Comparison of ENCODE assay signal across 8 mouse cellular contexts in genomic region chr4:45097198-45097872, GRCm38 (mm10). TPM values are rescaled to one million over a fixed set of nuclear protein-coding genes. Genes with fewer than 3 reads are reported as not detected.
DNase-seq lines count a peak whose midpoint lies in the region; ATAC-seq and TF ChIP-seq lines count a peak whose summit lies in the region.

No protein-coding gene starts in this region.

- no peaks in the 10 kb centered on the region for H3K9me3 ChIP-seq in forebrain, embryonic 14.5 days (replicated peaks; ENCODE audit: control insufficient read depth, low read length)
- H3K9me3 ChIP-seq in intestine, embryonic 15.5 days, result no peaks in the 10 kb centered on the region
- H3K9me3 ChIP-seq in limb, embryonic 11.5 days (ENCODE audit: control insufficient read depth, low read length), result no peaks in the 10 kb centered on the region

- TF ChIP-seq POLR2A in testis, adult 2 months (IDR thresholded peaks at IDR 0.05; ENCODE audit: control insufficient read depth, low read depth, low read length), result no peak

- H3K9ac ChIP-seq in forebrain, embryonic 14.5 days (ENCODE audit: low read length), result no peak overlapping the region
- no peak overlapping the region for H3K9ac ChIP-seq in intestine, embryonic 15.5 days
- H3K9ac ChIP-seq in limb, embryonic 11.5 days (ENCODE audit: low read length), result no peak overlapping the region

- H3K27ac ChIP-seq in testis, adult 2 months (ENCODE audit: control insufficient read depth, insufficient read depth, low read depth, low read length), result no peak overlapping the region
- H3K27ac ChIP-seq in forebrain, embryonic 14.5 days (ENCODE audit: low read depth, low read length), result no peak overlapping the region
- H3K27ac ChIP-seq in intestine, embryonic 15.5 days, result no peak overlapping the region
- no peak overlapping the region for H3K27ac ChIP-seq in limb, embryonic 11.5 days (replicated peaks; ENCODE audit: low read depth, low read length)

- no peak overlapping the region for H3K4me2 ChIP-seq in forebrain, embryonic 14.5 days (ENCODE audit: low read length)
- H3K4me2 ChIP-seq in intestine, embryonic 15.5 days (replicated peaks), result no peak overlapping the region
- H3K4me2 ChIP-seq in limb, embryonic 11.5 days (ENCODE audit: low read depth, severe bottlenecking), result no peak overlapping the region

- WGBS in forebrain, embryonic 14.5 days, result 23% methylated on average over 7 of the region's 7 CpGs
- WGBS in intestine, embryonic 15.5 days, result 26% methylated on average over 7 of the region's 7 CpGs
- 25% methylated on average over 7 of the region's 7 CpGs for WGBS in limb, embryonic 11.5 days

- H3K4me1 ChIP-seq in testis, adult 2 months (ENCODE audit: control insufficient read depth, insufficient read depth, low read length), result peaks cover 3% of the 10 kb centered on the region
- H3K4me1 ChIP-seq in forebrain, embryonic 14.5 days (ENCODE audit: control insufficient read depth, insufficient read depth, low read length), result no peaks in the 10 kb centered on the region
- H3K4me1 ChIP-seq in intestine, embryonic 15.5 days (replicated peaks), result no peaks in the 10 kb centered on the region
- H3K4me1 ChIP-seq in limb, embryonic 11.5 days (ENCODE audit: control insufficient read depth, insufficient read depth, low read length), result no peaks in the 10 kb centered on the region

- H3K27me3 ChIP-seq in testis, adult 2 months (ENCODE audit: control insufficient read depth, insufficient read depth, low read length), result no peaks in the 10 kb centered on the region
- no peaks in the 10 kb centered on the region for H3K27me3 ChIP-seq in forebrain, embryonic 14.5 days (replicated peaks; ENCODE audit: control insufficient read depth, insufficient read depth, low read length)
- no peaks in the 10 kb centered on the region for H3K27me3 ChIP-seq in intestine, embryonic 15.5 days (replicated peaks)
- no peaks in the 10 kb centered on the region for H3K27me3 ChIP-seq in limb, embryonic 11.5 days (ENCODE audit: control insufficient read depth, insufficient read depth, low read length)

- H3K36me3 ChIP-seq in testis, adult 2 months (ENCODE audit: control insufficient read depth, insufficient read depth, low read length), result no peaks in the 10 kb centered on the region
- H3K36me3 ChIP-seq in forebrain, embryonic 14.5 days (ENCODE audit: control insufficient read depth, insufficient read depth, low read length), result 0 out of 2 replicates have a peak, but pooled peaks cover 15% of the 10 kb centered on the region
- H3K36me3 ChIP-seq in intestine, embryonic 15.5 days, result no peaks in the 10 kb centered on the region
- H3K36me3 ChIP-seq in limb, embryonic 11.5 days (ENCODE audit: control insufficient read depth, insufficient read depth, low read length), result no peaks in the 10 kb centered on the region

- peak; percentile 95 for TF ChIP-seq CTCF in testis, adult 2 months (IDR thresholded peaks at IDR 0.05; ENCODE audit: control insufficient read depth, insufficient read depth, insufficient replicate concordance, low read depth, low read length)

- no peak for DNase-seq in testis, postnatal 14 days (ENCODE audit: low spot score)
- peak; percentile 57 for DNase-seq in c-Kit-negative CD71-positive TER-119-positive erythroid progenitor cells, embryonic 14.5 days (ENCODE audit: low read depth, low spot score)
- peak; percentile 89 for DNase-seq in forebrain, embryonic 14.5 days (ENCODE audit: low spot score)
- peak; percentile 89 for DNase-seq in limb, embryonic 11.5 days (ENCODE audit: low spot score)
- peak; percentile 16 to 55 for DNase-seq in thymus, postnatal 10 days (ENCODE audit: low spot score in 2 of 2)

- no peak overlapping the region for H3K4me3 ChIP-seq in testis, adult 2 months (ENCODE audit: control insufficient read depth, low read depth, low read length)
- H3K4me3 ChIP-seq in forebrain, embryonic 14.5 days (ENCODE audit: low read depth, low read length), result no peak overlapping the region
- no peak overlapping the region for H3K4me3 ChIP-seq in intestine, embryonic 15.5 days (replicated peaks)
- no peak overlapping the region for H3K4me3 ChIP-seq in limb, embryonic 11.5 days (ENCODE audit: low read depth, low read length)

- no peak for ATAC-seq in forebrain, embryonic 14.5 days
- ATAC-seq in intestine, embryonic 15.5 days, result 0 out of 2 replicates have a peak, but pooled peaks have one; percentile 6
- no peak for ATAC-seq in limb, embryonic 11.5 days (ENCODE audit: insufficient number of reproducible peaks, low FRiP score, low TSS enrichment, low read depth)
- peak; percentile 90 for ATAC-seq in neutrophil, adult 5-6 weeks (ENCODE audit: extremely low read depth, insufficient number of reproducible peaks, low FRiP score, poor library complexity, severe bottlenecking)

RNA-seq across cellular contexts. Expression of gene Tomm5, which starts 10.6 kb away (rescaled TPM):
- 12.9 and 16.2 TPM in 2 replicates for polyA plus RNA-seq in testis, adult 2 months (2012; rRNA removed)
- polyA plus RNA-seq in forebrain, embryonic 14.5 days (2014; fragmentation: Nextera tagmentation; extraction: Ambion mirVana), result 154 and 176 TPM in 2 replicates
- polyA plus RNA-seq in intestine, embryonic 15.5 days (2015; fragmentation: Nextera tagmentation; extraction: Ambion mirVana), result 407 and 433 TPM in 2 replicates
- 198 and 204 TPM in 2 replicates for polyA plus RNA-seq in limb, embryonic 11.5 days (2014; fragmentation: Nextera tagmentation; extraction: Ambion mirVana)
- 42.8 and 44.0 TPM in 2 replicates for total RNA-seq in neutrophil, adult 5-6 weeks (2017)

RNA-seq across cellular contexts. Expression of gene Fbxo10, which starts 12.9 kb away (rescaled TPM):
- polyA plus RNA-seq in testis, adult 2 months (2012; rRNA removed), result 3.0 and 4.2 TPM in 2 replicates
- 10.4 and 15.8 TPM in 2 replicates for polyA plus RNA-seq in forebrain, embryonic 14.5 days (2014; fragmentation: Nextera tagmentation; extraction: Ambion mirVana)
- polyA plus RNA-seq in intestine, embryonic 15.5 days (2015; fragmentation: Nextera tagmentation; extraction: Ambion mirVana), result 8.2 and 9.4 TPM in 2 replicates
- 9.1 and 10.2 TPM in 2 replicates for polyA plus RNA-seq in limb, embryonic 11.5 days (2014; fragmentation: Nextera tagmentation; extraction: Ambion mirVana)
- total RNA-seq in neutrophil, adult 5-6 weeks (2017), result 2.0 and 2.1 TPM in 2 replicates

Comparison
In these comparisons a context has a peak if more than half of its experiments do, and no peak if none do; other contexts are left out.
1. ATAC-seq: peak in intestine, embryonic 15.5 days (single experiment) and neutrophil, adult 5-6 weeks (single experiment); none in forebrain, embryonic 14.5 days (single experiment) and limb, embryonic 11.5 days (single experiment).